Mouse (Mus musculus) midbrain, embryonic 10.5 days (tissue): ENCODE measurements around the gene Tmem206. TPM values are rescaled to one million over a fixed set of nuclear protein-coding genes. Genes with fewer than 3 reads are reported as not detected.

Source experiments
- DNase-seq: peaks from one replicate; pipeline ENCODE4 v3.0.0-alpha.2; 2017; ENCODE audit warnings: low spot score
- H3K27ac ChIP-seq: fragments of 300-500 bp; sonication (generic); replicated peaks from 2 replicates; pipeline ENCODE4 v1.5.1; 2016; ENCODE audit warnings: mild to moderate bottlenecking
- H3K27me3 ChIP-seq: fragments of 300-500 bp; sonication (generic); 2 replicates; pipeline ENCODE4 v1.6.1; 2016; ENCODE audit warnings: low read depth, mild to moderate bottlenecking; ENCODE audit not compliant: poor library complexity, severe bottlenecking
- H3K36me3 ChIP-seq: fragments of 300-500 bp; sonication (generic); 2 replicates; pipeline ENCODE4 v1.6.1; 2016; ENCODE audit warnings: mild to moderate bottlenecking, moderate library complexity
- H3K4me1 ChIP-seq: fragments of 300-500 bp; sonication (generic); 2 replicates; pipeline ENCODE4 v1.6.1; 2016
- H3K4me3 ChIP-seq: fragments of 300-500 bp; sonication (generic); 2 replicates; pipeline ENCODE4 v1.5.1; 2016; ENCODE audit warnings: mild to moderate bottlenecking, moderate library complexity
- H3K9me3 ChIP-seq: fragments of 300-500 bp; sonication (generic); replicated peaks from 2 replicates; pipeline ENCODE4 v1.6.1; 2016; ENCODE audit warnings: mild to moderate bottlenecking
- WGBS: fragments of 180-500 bp; shearing (Covaris S2); methylation state at CpG from one replicate; pipeline ENCODE4 v1.1.7; 2016; 5-methylcytosine and 5-hydroxymethylcytosine counted together
- polyA plus RNA-seq: library from polyadenylated mRNA; unstranded; fragments of >200 nt; fragmentation: Nextera tagmentation; extraction: Ambion mirVana; gene quantifications from 2 replicates; pipeline ENCODE4 v1.2.1, GENCODE M21; 2016

Tmem206 gene
- polyA plus RNA-seq, 1 experiment from 2014 or later, result 32.3 TPM

DNA sequence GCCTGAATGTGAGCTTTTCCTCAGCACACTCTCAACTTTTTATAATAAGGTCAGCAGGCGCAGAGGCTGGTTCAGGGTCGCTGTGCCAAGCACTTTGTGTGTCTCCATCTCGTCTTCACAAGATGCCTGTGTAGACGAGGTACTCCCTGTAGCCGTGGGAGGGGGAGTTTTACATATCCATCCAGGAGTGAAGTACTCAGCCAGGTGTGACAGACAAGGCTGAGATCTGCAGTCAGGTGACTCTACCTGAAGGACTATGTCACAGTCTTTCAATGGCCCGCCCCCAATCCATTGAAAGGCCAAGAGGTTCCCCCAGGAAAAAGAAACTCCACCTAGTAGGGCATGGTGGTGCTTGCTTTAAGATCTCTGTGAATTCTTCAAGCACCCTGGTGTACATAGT lies 12.6 kb upstream of the Tmem206 start:
- H3K36me3 ChIP-seq, result peaks cover 3% of the 10 kb centered on the region; the same call in 1 of the 2 replicates
- H3K27ac ChIP-seq, result peak overlapping the region; percentile 81; the same call in 1 of the 2 replicates
- 0 out of 2 replicates have a peak, but pooled peaks cover under 1% of the 10 kb centered on the region for H3K27me3 ChIP-seq
- no peak for DNase-seq
- H3K4me3 ChIP-seq, result peak overlapping the region; percentile 65; the same call in 1 of the 2 replicates
- peaks cover 19% of the 10 kb centered on the region for H3K4me1 ChIP-seq
- H3K9me3 ChIP-seq, result no peaks in the 10 kb centered on the region
- WGBS, result 74% methylated on average over 6 of the region's 6 CpGs

DNA sequence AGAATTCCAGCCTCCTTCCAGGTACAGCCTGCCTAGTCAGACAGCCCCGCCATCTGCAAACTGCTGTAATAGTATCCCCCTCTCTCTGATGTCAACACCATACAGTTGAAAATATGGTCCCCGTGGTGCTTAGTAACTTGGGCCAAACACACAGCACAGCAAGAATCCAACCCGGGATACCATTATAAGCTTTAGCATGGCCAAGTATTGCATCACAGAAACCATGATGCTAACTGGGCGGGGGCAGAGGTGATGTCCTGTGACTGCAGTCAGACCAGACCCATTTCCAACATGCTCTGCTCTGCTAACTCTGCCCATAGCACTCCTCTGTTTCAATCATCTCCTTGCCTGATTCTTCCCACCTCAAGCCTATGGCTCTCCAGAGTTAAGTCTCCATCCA lies 11.8 kb upstream of the Tmem206 start:
- Histone ChIP-seq H3K4me3 (no peak overlapping the region), H3K36me3 (no peaks in the 10 kb centered on the region), H3K9me3 (no peaks in the 10 kb centered on the region), H3K27ac (no peak overlapping the region), H3K4me1 (peaks cover 19% of the 10 kb centered on the region), H3K27me3 (peaks cover 8% of the 10 kb centered on the region)
- no peak for DNase-seq
- 86% methylated on average over 4 of the region's 4 CpGs for WGBS

GRCm38 (mm10) chr1:191316818-191317217 lies 8.9 kb upstream of the Tmem206 start:
- WGBS, result 91% methylated on average over 8 of the region's 8 CpGs
- H3K27ac ChIP-seq, result no peak overlapping the region
- H3K36me3 ChIP-seq, result no peaks in the 10 kb centered on the region
- H3K4me1 ChIP-seq, result peaks cover 19% of the 10 kb centered on the region
- DNase-seq, result no peak
- peak overlapping the region; percentile 83; the same call in 1 of the 2 replicates for H3K4me3 ChIP-seq
- no peaks in the 10 kb centered on the region for H3K9me3 ChIP-seq
- peaks cover 13% of the 10 kb centered on the region for H3K27me3 ChIP-seq

GRCm38 (mm10) chr1:191317591-191318196 lies 8.0 kb upstream of the Tmem206 start, which contains the start of gene Nenf:
Nenf (minus strand) TSS chr1:191318194.
- no peaks in the 10 kb centered on the region for H3K36me3 ChIP-seq
- WGBS, result under 1% methylated on average over 54 of the region's 54 CpGs
- H3K9me3 ChIP-seq, result no peaks in the 10 kb centered on the region
- H3K4me3 ChIP-seq, result peak within 1 kb of the TSS; percentile 83
- peaks cover 17% of the 10 kb centered on the region for H3K4me1 ChIP-seq
- peak; percentile 74 for DNase-seq
- H3K27me3 ChIP-seq, result peaks cover 13% of the 10 kb centered on the region
- H3K27ac ChIP-seq, result peak within 1 kb of the TSS; percentile 95

- H3K27ac ChIP-seq, result no peak overlapping the region
- no peak for DNase-seq
- H3K4me1 ChIP-seq, result peaks cover 13% of the 10 kb centered on the region
- H3K4me3 ChIP-seq, result no peak overlapping the region
- H3K27me3 ChIP-seq, result peaks cover 13% of the 10 kb centered on the region
- no peaks in the 10 kb centered on the region for H3K9me3 ChIP-seq
- H3K36me3 ChIP-seq, result no peaks in the 10 kb centered on the region
- WGBS, result 83% methylated on average over 5 of the region's 5 CpGs
Observed at GRCm38 (mm10) chr1:191318686-191319085, 7.0 kb upstream of the Tmem206 start.

- no peak overlapping the region for H3K27ac ChIP-seq
- H3K4me3 ChIP-seq, result no peak overlapping the region
- DNase-seq, result no peak
- H3K36me3 ChIP-seq, result peaks cover 5% of the 10 kb centered on the region; the same call in 1 of the 2 replicates
- H3K4me1 ChIP-seq, result peaks cover 31% of the 10 kb centered on the region
- H3K9me3 ChIP-seq, result no peaks in the 10 kb centered on the region
- H3K27me3 ChIP-seq, result peaks cover 20% of the 10 kb centered on the region
- WGBS, result 83% methylated on average over 3 of the region's 3 CpGs
Observed at GRCm38 (mm10) chr1:191323381-191323780, 2.3 kb upstream of the Tmem206 start.

- Histone ChIP-seq H3K36me3 (peaks cover 17% of the 10 kb centered on the region), H3K4me3 (peak overlapping the region; percentile 94; the same call in 1 of the 2 replicates), H3K4me1 (peaks cover 33% of the 10 kb centered on the region), H3K27me3 (peaks cover 9% of the 10 kb centered on the region), H3K27ac (peak overlapping the region; percentile 96), H3K9me3 (no peaks in the 10 kb centered on the region)
- DNase-seq, result no peak
- 90% methylated on average over 7 of the region's 7 CpGs for WGBS
Observed at GRCm38 (mm10) chr1:191324733-191325590, 750 bp upstream of the Tmem206 start.

DNA sequence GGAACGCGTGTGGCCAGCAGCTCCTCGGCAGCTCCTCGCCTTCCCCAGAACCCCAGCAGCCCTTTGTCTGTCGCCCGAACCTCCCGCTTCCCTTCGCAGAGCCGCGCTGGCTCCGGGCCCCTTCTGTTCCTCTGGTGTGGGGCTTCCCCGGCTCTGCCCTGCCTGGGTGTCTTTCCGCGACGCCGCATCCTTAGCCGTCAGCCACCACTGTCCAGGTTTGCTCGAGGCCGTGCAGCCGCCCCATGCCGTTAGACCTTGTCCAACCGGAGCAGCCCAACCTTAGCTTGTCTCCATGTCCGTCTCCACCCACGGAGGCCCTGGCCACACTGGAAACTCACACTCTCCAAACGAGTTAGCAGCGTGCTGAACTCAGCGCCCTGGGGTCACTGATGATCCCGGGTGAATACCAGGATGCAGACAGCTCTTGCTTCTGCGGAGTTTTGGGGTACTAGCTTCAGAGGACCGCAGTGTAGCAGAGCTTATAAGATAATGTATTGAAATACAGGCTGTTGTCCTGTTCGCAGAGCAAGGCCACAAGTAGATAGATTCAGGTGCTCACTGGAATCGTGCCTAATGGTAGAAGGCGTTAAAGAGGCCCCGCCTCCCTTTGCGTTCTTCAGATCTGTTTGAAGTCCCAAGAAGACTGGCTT lies 646 bp downstream of the Tmem206 start:
- DNase-seq, result peak; percentile 69

DNA sequence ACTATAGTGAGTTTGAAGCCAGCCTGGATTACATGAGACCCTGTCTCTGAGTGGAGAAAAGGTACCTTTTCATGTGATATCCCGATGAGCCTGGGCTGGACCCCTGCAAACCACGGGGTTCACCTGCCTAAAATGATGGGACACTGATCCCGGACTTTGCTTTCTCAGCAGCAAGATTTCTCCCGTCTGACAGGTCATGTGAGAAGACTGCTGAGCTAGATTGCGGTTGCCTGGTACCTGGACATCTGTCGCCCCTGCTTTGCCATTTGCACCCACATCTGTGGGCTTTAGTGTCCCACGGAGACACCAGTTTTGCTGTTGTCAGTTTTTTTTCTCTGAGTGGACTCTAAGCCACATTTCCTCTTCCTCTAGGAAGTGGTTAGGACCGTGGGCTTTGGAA lies 1.5 kb downstream of the Tmem206 start:
- H3K4me3 ChIP-seq, result peak overlapping the region; percentile 94

More for the DNA sequence above, 646 bp downstream of the Tmem206 start:
- H3K9me3 ChIP-seq, result no peaks in the 10 kb centered on the region
- peak overlapping the region; percentile 96 for H3K27ac ChIP-seq
- peaks cover 33% of the 10 kb centered on the region for H3K4me1 ChIP-seq
- WGBS, result 1% methylated on average over 35 of the region's 35 CpGs
- H3K27me3 ChIP-seq, result peaks cover 9% of the 10 kb centered on the region
- peak overlapping the region; percentile 94 for H3K4me3 ChIP-seq
- H3K36me3 ChIP-seq, result peaks cover 27% of the 10 kb centered on the region

GRCm38 (mm10) chr1:191328019-191328441 lies 2.3 kb downstream of the Tmem206 start:
- Histone ChIP-seq H3K27ac (no peak overlapping the region), H3K9me3 (no peaks in the 10 kb centered on the region), H3K36me3 (peaks cover 44% of the 10 kb centered on the region), H3K27me3 (peaks cover 9% of the 10 kb centered on the region), H3K4me1 (peaks cover 33% of the 10 kb centered on the region), H3K4me3 (0 out of 2 replicates have a peak overlapping the region, but pooled peaks have one; percentile 94)
- 91% methylated on average over 8 of the region's 8 CpGs for WGBS
- DNase-seq, result no peak

More for the DNA sequence above, 1.5 kb downstream of the Tmem206 start:
- DNase-seq, result no peak
- Histone ChIP-seq H3K4me1 (peaks cover 33% of the 10 kb centered on the region), H3K27me3 (peaks cover 9% of the 10 kb centered on the region), H3K27ac (no peak overlapping the region), H3K9me3 (no peaks in the 10 kb centered on the region), H3K36me3 (peaks cover 36% of the 10 kb centered on the region)
- WGBS, result 91% methylated on average over 8 of the region's 8 CpGs

- Histone ChIP-seq H3K4me3 (no peak overlapping the region), H3K27me3 (no peaks in the 10 kb centered on the region), H3K27ac (no peak overlapping the region), H3K9me3 (no peaks in the 10 kb centered on the region), H3K36me3 (peaks cover 64% of the 10 kb centered on the region), H3K4me1 (peaks cover 32% of the 10 kb centered on the region)
- WGBS, result 92% methylated on average over 4 of the region's 4 CpGs
- DNase-seq, result no peak
Observed at GRCm38 (mm10) chr1:191330356-191330755, 4.6 kb downstream of the Tmem206 start.

- Histone ChIP-seq H3K36me3 (peaks cover 88% of the 10 kb centered on the region), H3K27ac (no peak overlapping the region), H3K9me3 (no peaks in the 10 kb centered on the region), H3K27me3 (no peaks in the 10 kb centered on the region), H3K4me3 (no peak overlapping the region), H3K4me1 (no peaks in the 10 kb centered on the region)
- WGBS, result 84% methylated on average over 5 of the region's 5 CpGs
- DNase-seq, result no peak
Observed at GRCm38 (mm10) chr1:191334500-191334899, 8.8 kb downstream of the Tmem206 start.
